Mouse (Mus musculus) testis, adult 2 months (tissue): ENCODE data around the gene Lamtor4. TPM values are rescaled to one million over a fixed set of nuclear protein-coding genes. Genes with fewer than 3 reads are reported as not detected.

Experiments used
- H3K27ac ChIP-seq: fragments of 200-500 bp; 2 replicates; pipeline ENCODE4 v1.5.1; 2012; ENCODE audit warnings: low read depth, low read length; ENCODE audit not compliant: control insufficient read depth, insufficient read depth
- H3K27me3 ChIP-seq: fragments of 200-500 bp; 2 replicates; pipeline ENCODE4 v1.6.1; 2012; ENCODE audit warnings: mild to moderate bottlenecking, low read length, moderate library complexity; ENCODE audit not compliant: control insufficient read depth, insufficient read depth
- H3K36me3 ChIP-seq: fragments of 200-500 bp; 2 replicates; pipeline ENCODE4 v1.6.1; 2012; ENCODE audit warnings: mild to moderate bottlenecking, low read length; ENCODE audit not compliant: control insufficient read depth, insufficient read depth
- H3K4me1 ChIP-seq: fragments of 200-500 bp; 2 replicates; pipeline ENCODE4 v1.6.1; 2012; ENCODE audit warnings: low read length; ENCODE audit not compliant: control insufficient read depth, insufficient read depth
- H3K4me3 ChIP-seq: fragments of 200-500 bp; 2 replicates; pipeline ENCODE4 v1.5.1; 2012; ENCODE audit warnings: low read depth, mild to moderate bottlenecking, low read length, moderate library complexity, mixed read lengths; ENCODE audit not compliant: control insufficient read depth
- CTCF ChIP-seq: fragments of 200-500 bp; IDR thresholded peaks from 2 replicates; pipeline ENCODE4 v1.5.1; 2012; ENCODE audit warnings: low read depth, mild to moderate bottlenecking, inconsistent platforms, low read length, moderate library complexity; ENCODE audit not compliant: control insufficient read depth, insufficient read depth, insufficient replicate concordance
- POLR2A ChIP-seq: fragments of 200-500 bp; IDR thresholded peaks from 2 replicates; pipeline ENCODE4 v1.6.1; 2012; ENCODE audit warnings: low read depth, mild to moderate bottlenecking, inconsistent platforms, low read length, moderate library complexity; ENCODE audit not compliant: control insufficient read depth
- polyA plus RNA-seq: library from polyadenylated mRNA; depleted of rRNA; stranded (reverse); fragments of >200 nt; gene quantifications from 2 replicates; pipeline ENCODE4 v1.2.3, GENCODE M21; 2012

The Lamtor4 gene
- polyA plus RNA-seq, 1 experiment, result 23.2 TPM

DNA sequence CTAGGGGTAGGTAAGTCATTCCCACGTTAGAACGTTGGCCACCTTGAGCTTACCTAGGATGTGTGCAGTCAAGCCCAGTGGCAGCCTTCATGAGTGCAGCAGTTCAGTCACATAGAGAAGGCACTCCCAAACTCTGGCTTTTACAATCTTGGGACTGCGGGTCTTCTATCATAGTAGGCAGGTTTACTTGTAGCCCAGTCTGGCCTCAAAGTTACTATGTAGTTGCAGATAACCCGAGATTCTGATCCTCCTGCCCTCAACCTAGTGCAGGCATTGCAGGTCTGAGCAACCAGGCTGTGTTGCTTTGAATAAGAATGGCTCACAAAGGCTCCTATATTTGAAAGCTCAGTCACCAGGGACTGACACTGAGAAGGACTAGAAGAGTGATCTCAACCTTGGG lies 28.8 kb upstream of the Lamtor4 start:
- no peaks in the 10 kb centered on the region for H3K36me3 ChIP-seq
- TF ChIP-seq CTCF (no peak), POLR2A (no peak)
- H3K4me3 ChIP-seq, result no peak overlapping the region
- H3K27ac ChIP-seq, result no peak overlapping the region
- no peaks in the 10 kb centered on the region for H3K4me1 ChIP-seq
- H3K27me3 ChIP-seq, result no peaks in the 10 kb centered on the region

DNA sequence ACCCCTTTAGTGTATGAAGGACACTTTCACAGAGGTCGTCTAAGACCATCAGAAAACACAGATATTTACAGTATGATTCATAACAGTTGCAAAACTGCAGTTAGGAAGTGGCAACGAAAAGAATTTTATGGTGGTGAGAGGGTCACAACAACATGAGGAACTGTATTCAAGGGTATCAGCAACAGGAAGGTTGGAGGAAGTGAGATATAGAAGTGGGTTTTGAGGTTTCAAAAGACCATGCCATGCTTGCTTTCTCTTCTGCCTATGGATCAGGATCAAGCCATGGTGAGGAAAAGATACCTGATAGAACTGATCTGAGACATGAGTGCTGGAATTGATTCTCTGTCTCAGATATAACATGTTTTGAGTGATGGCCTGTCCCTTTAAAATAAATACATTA lies 27.9 kb upstream of the Lamtor4 start:
- H3K4me1 ChIP-seq, result no peaks in the 10 kb centered on the region
- no peak for TF ChIP-seq POLR2A
- TF ChIP-seq CTCF, result no peak
- H3K27ac ChIP-seq, result no peak overlapping the region

DNA sequence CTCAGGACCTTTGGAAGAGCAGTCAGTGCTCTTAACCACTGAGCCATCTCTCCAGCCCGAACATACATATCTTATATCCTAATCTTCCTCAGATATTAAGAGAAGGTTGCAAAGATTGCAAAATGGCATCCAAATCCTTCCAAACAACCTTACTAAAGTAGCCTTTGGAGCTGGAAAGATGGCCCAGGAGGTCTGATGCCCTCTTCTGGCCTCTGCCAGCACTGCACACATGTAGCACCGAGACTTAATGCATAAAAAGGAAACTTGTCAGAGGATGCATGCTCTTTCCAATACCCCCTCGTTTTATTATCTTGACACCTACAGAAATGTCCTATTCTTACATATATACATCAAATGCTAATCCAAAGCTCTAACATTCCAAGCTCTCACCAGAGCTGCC lies 27.3 kb upstream of the Lamtor4 start:
- H3K4me3 ChIP-seq, result no peak overlapping the region
- H3K27me3 ChIP-seq, result no peaks in the 10 kb centered on the region
- H3K36me3 ChIP-seq, result no peaks in the 10 kb centered on the region
- H3K27ac ChIP-seq, result no peak overlapping the region
- no peaks in the 10 kb centered on the region for H3K4me1 ChIP-seq
- TF ChIP-seq CTCF, result no peak; the same call in 1 of the 2 replicates
- TF ChIP-seq POLR2A, result no peak

More for the DNA sequence above, 27.9 kb upstream of the Lamtor4 start:
- Histone ChIP-seq H3K27me3 (no peaks in the 10 kb centered on the region), H3K36me3 (no peaks in the 10 kb centered on the region), H3K4me3 (no peak overlapping the region)

DNA sequence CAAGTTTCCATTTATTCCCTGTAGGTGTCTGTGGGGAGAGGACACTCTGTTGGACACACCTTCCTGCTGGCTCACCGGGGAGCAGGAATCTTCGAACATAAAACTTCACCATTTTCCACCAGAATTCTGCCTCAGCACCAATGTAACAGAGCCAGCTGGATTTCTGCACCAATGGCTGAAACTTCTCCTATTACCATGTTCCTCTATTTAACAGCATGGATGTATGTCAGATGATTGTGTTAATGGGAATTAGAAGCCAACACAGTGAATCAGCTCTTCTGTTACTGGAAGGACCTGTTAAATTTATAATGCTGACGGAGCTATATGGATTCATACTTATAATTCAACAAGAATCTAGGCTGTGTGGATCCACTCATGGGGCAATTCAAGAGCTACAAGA lies 25.8 kb upstream of the Lamtor4 start:
- TF ChIP-seq POLR2A, result no peak
- no peak for TF ChIP-seq CTCF
- no peaks in the 10 kb centered on the region for H3K27me3 ChIP-seq
- H3K36me3 ChIP-seq, result no peaks in the 10 kb centered on the region
- H3K4me3 ChIP-seq, result no peak overlapping the region
- no peaks in the 10 kb centered on the region for H3K4me1 ChIP-seq
- no peak overlapping the region for H3K27ac ChIP-seq

DNA sequence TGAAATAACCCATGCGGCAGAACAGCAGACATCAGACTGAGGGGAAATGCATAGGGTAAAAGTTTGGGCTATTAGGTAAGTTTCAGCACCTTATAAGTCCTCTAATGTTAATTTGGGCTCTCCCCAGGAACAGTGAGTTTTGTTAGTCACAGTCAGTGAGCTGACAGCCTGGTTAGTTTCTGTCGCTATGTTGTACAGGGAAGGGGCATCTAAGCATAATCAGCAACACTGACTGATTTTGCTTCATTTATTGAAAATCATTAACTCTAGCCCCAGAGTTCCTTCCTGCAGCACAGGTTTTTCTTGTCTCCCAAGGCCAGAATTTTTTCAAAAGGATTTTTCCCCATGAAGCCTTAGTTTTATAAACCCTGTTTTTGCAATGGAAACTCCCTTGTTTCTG lies 21.5 kb upstream of the Lamtor4 start:
- H3K36me3 ChIP-seq, result no peaks in the 10 kb centered on the region
- no peak overlapping the region for H3K27ac ChIP-seq
- no peak overlapping the region for H3K4me3 ChIP-seq
- TF ChIP-seq CTCF (no peak), POLR2A (no peak)
- H3K4me1 ChIP-seq, result no peaks in the 10 kb centered on the region
- H3K27me3 ChIP-seq, result no peaks in the 10 kb centered on the region

DNA sequence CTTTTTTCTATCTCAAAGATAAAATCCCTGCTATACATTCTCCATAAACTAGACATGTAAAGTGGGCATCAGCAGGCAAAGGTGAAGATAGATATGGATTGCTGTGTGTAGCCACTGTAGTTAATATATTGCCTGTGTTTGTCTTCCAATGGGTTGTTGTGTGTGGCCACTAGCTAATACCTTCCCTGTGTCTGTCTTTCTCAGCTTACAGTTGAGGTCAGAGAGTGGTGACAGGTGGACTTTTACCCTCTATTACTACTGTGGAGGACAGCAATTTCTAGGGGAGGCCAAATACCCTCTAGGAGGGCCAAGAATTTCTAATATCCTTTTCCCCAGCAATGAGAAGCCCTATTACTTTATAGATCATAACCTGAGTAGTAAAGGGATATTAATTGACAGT lies 21.1 kb upstream of the Lamtor4 start:
- no peak for TF ChIP-seq CTCF
- TF ChIP-seq POLR2A, result no peak
- no peaks in the 10 kb centered on the region for H3K36me3 ChIP-seq
- no peak overlapping the region for H3K27ac ChIP-seq
- H3K4me3 ChIP-seq, result no peak overlapping the region
- no peaks in the 10 kb centered on the region for H3K27me3 ChIP-seq
- no peaks in the 10 kb centered on the region for H3K4me1 ChIP-seq

DNA sequence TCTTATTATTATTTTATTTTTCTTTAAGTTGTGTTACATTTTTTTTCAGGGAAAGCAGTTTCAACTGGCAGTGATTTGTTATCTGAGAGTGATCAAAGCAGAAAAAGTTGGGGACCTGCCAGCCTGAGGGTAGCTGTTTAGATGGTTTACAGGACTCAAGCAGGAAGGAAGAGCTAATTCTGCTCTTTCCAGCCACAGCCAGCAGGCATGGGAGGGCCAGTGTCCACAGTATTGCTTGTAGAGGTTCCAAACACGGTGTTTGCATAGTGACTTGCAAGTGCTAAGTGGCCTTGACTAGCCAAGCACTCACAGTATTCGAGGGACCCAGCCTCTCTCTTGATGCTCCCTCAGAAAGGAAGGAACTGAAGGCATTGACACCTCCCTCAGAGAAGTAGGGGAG lies 13.8 kb upstream of the Lamtor4 start:
- no peaks in the 10 kb centered on the region for H3K4me1 ChIP-seq
- H3K27ac ChIP-seq, result no peak overlapping the region
- H3K4me3 ChIP-seq, result no peak overlapping the region
- no peaks in the 10 kb centered on the region for H3K36me3 ChIP-seq
- TF ChIP-seq POLR2A (no peak), CTCF (no peak)
- no peaks in the 10 kb centered on the region for H3K27me3 ChIP-seq

DNA sequence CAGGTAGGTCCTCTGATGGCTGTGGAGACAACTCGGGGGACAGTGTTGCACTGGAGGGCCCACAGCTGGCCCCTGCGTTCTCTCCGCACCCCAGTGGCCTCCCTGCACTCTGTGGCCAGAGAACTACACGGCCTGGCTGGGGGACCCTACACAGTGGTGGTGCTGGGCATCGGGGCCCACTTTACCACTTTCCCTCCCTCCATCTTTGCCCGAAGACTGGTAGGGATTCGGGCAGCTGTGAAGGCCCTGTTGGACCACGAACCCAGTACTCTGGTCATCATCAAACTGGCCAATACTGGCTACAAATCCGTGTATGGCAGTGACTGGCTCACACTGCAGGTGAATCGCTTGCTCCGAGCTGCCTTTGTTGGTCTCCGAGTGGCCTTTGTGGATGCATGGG lies 4.1 kb upstream of the Lamtor4 start:
- Histone ChIP-seq H3K36me3 (no peaks in the 10 kb centered on the region), H3K4me3 (no peak overlapping the region), H3K4me1 (peaks cover 5% of the 10 kb centered on the region), H3K27ac (no peak overlapping the region), H3K27me3 (no peaks in the 10 kb centered on the region)
- TF ChIP-seq CTCF (no peak), POLR2A (no peak)
